Comparison of ENCODE assay signal across 8 mouse cellular contexts in genomic region chr12:83502190-83502589, GRCm38 (mm10). TPM values are rescaled to one million over a fixed set of nuclear protein-coding genes. Genes with fewer than 3 reads are reported as not detected.
DNase-seq lines count a peak whose midpoint lies in the region; ATAC-seq and TF ChIP-seq lines count a peak whose summit lies in the region.

No protein-coding gene starts in this region.

- H3K9ac ChIP-seq in hindbrain, embryonic 15.5 days, result no peak overlapping the region
- no peak overlapping the region for H3K9ac ChIP-seq in limb, embryonic 11.5 days (ENCODE audit: low read length)

- DNase-seq in testis, postnatal 10 days (ENCODE audit: low spot score), result no peak
- DNase-seq in adipocyte (ENCODE audit: low spot score), result peak; percentile 86
- peak; percentile 78 for DNase-seq in embryo, embryonic 9.5 days (ENCODE audit: extremely low spot score)
- DNase-seq in limb, embryonic 11.5 days (ENCODE audit: low spot score), result peak; percentile 74
- peak; percentile 79 for DNase-seq in naive thymus-derived CD4-positive, alpha-beta T cell, adult 2 months (ENCODE audit: low read depth)

- WGBS in hindbrain, embryonic 15.5 days, result 7% methylated on average over 9 of the region's 9 CpGs
- WGBS in limb, embryonic 11.5 days, result 5% methylated on average over 9 of the region's 9 CpGs

- H3K4me1 ChIP-seq in testis, adult 2 months (ENCODE audit: control insufficient read depth, insufficient read depth, low read length), result no peaks in the 10 kb centered on the region
- no peaks in the 10 kb centered on the region for H3K4me1 ChIP-seq in hindbrain, embryonic 15.5 days (replicated peaks)
- peaks cover 5% of the 10 kb centered on the region for H3K4me1 ChIP-seq in limb, embryonic 11.5 days (ENCODE audit: control insufficient read depth, insufficient read depth, low read length)

- no peak for TF ChIP-seq POLR2A in testis, adult 2 months (IDR thresholded peaks at IDR 0.05; ENCODE audit: control insufficient read depth, low read depth, low read length)

- peak; percentile 23; the same call in 1 of the 2 replicates for ATAC-seq in hindbrain, embryonic 15.5 days (ENCODE audit: low FRiP score, low read depth)
- ATAC-seq in limb, embryonic 11.5 days (ENCODE audit: insufficient number of reproducible peaks, low FRiP score, low TSS enrichment, low read depth), result no peak
- ATAC-seq in inflammation-experienced regulatory T-cells, adult 6 months, result no peak

- H3K4me3 ChIP-seq in testis, adult 2 months (ENCODE audit: control insufficient read depth, low read depth, low read length), result no peak overlapping the region; the same call in 1 of the 2 replicates
- H3K4me3 ChIP-seq in hindbrain, embryonic 15.5 days, result no peak overlapping the region
- no peak overlapping the region for H3K4me3 ChIP-seq in limb, embryonic 11.5 days (ENCODE audit: low read depth, low read length)

- no peaks in the 10 kb centered on the region for H3K27me3 ChIP-seq in testis, adult 2 months (ENCODE audit: control insufficient read depth, insufficient read depth, low read length)
- H3K27me3 ChIP-seq in hindbrain, embryonic 15.5 days, result no peaks in the 10 kb centered on the region
- no peaks in the 10 kb centered on the region for H3K27me3 ChIP-seq in limb, embryonic 11.5 days (ENCODE audit: control insufficient read depth, insufficient read depth, low read length)

- H3K27ac ChIP-seq in testis, adult 2 months (ENCODE audit: control insufficient read depth, insufficient read depth, low read depth, low read length), result no peak overlapping the region
- H3K27ac ChIP-seq in hindbrain, embryonic 15.5 days (replicated peaks), result no peak overlapping the region
- no peak overlapping the region for H3K27ac ChIP-seq in limb, embryonic 11.5 days (replicated peaks; ENCODE audit: low read depth, low read length)

- no peaks in the 10 kb centered on the region for H3K36me3 ChIP-seq in testis, adult 2 months (ENCODE audit: control insufficient read depth, insufficient read depth, low read length)
- H3K36me3 ChIP-seq in hindbrain, embryonic 15.5 days, result no peaks in the 10 kb centered on the region
- H3K36me3 ChIP-seq in limb, embryonic 11.5 days (ENCODE audit: control insufficient read depth, insufficient read depth, low read length), result no peaks in the 10 kb centered on the region

- no peak overlapping the region for H3K4me2 ChIP-seq in hindbrain, embryonic 15.5 days
- H3K4me2 ChIP-seq in limb, embryonic 11.5 days (ENCODE audit: low read depth, severe bottlenecking), result no peak overlapping the region

- no peaks in the 10 kb centered on the region for H3K9me3 ChIP-seq in hindbrain, embryonic 15.5 days
- no peaks in the 10 kb centered on the region for H3K9me3 ChIP-seq in limb, embryonic 11.5 days (ENCODE audit: control insufficient read depth, low read length)

- TF ChIP-seq CTCF in testis, adult 2 months (IDR thresholded peaks at IDR 0.05; ENCODE audit: control insufficient read depth, insufficient read depth, insufficient replicate concordance, low read depth, low read length), result peak; percentile 20; the same call in 1 of the 2 replicates

RNA-seq across cellular contexts. Expression of gene Dpf3, which starts 14.7 kb away (rescaled TPM):
- 23.1 and 26.0 TPM in 2 replicates for polyA plus RNA-seq in testis, adult 2 months (2012; rRNA removed)
- 22.7 and 23.9 TPM in 2 replicates for polyA plus RNA-seq in hindbrain, embryonic 15.5 days (2015; fragmentation: Nextera tagmentation; extraction: Ambion mirVana)
- polyA plus RNA-seq in limb, embryonic 11.5 days (2014; fragmentation: Nextera tagmentation; extraction: Ambion mirVana), result 3.6 and 3.7 TPM in 2 replicates
- polyA plus RNA-seq in inflammation-experienced regulatory T-cells, adult 6 months (2017; shearing (Covaris generic)), result under 1 TPM in 1 of 3 experiments, not detected in 2; 0.40 TPM

RNA-seq across cellular contexts. Expression of gene Dcaf4, which starts 18.1 kb away (rescaled TPM):
- 15.1 and 16.9 TPM in 2 replicates for polyA plus RNA-seq in testis, adult 2 months (2012; rRNA removed)
- polyA plus RNA-seq in hindbrain, embryonic 15.5 days (2015; fragmentation: Nextera tagmentation; extraction: Ambion mirVana), result 44.8 and 49.2 TPM in 2 replicates
- polyA plus RNA-seq in limb, embryonic 11.5 days (2014; fragmentation: Nextera tagmentation; extraction: Ambion mirVana), result 28.1 and 31.7 TPM in 2 replicates
- polyA plus RNA-seq in inflammation-experienced regulatory T-cells, adult 6 months (2017; shearing (Covaris generic)), result 10 to 100 TPM; 16.4 to 30.7 (median 21.4) TPM
